Mouse (Mus musculus): ENCODE measurements around the gene Fcgr2b.

The Fcgr2b gene

GRCm38 (mm10) chr1:170926941-170927340, 49.4 kb downstream of the Fcgr2b start:
- DNase-seq (ENCODE audit: low read depth, low spot score): no peak

GRCm38 (mm10) chr1:170924485-170924884, 51.9 kb downstream of the Fcgr2b start:
- no peak for DNase-seq (ENCODE audit: low read depth, low spot score)

GRCm38 (mm10) chr1:170919308-170919707, 57.0 kb downstream of the Fcgr2b start:
- DNase-seq (ENCODE audit: low read depth, low spot score): no peak

- DNase-seq (ENCODE audit: low read depth, low spot score): no peak
These were observed 60.7 kb downstream of the Fcgr2b start for GRCm38 (mm10) chr1:170915657-170916056.

GRCm38 (mm10) chr1:170912891-170913615, 63.3 kb downstream of the Fcgr2b start, which contains the start of gene Fcrlb:
Fcrlb (minus strand) TSS chr1:170912941.
- DNase-seq (ENCODE audit: low read depth, low spot score): no peak

GRCm38 (mm10) chr1:170911907-170912660, 64.3 kb downstream of the Fcgr2b start:
- no peak for DNase-seq (ENCODE audit: low read depth, low spot score)
